Mouse (Mus musculus): ENCODE measurements around the gene Gm2174. TPM values are rescaled to one million over a fixed set of nuclear protein-coding genes. Genes with fewer than 3 reads are reported as not detected.
A peak's percentile ranks its signal among the peaks of the same experiment; 100 is the strongest.

Gene Gm2174
- polyA plus RNA-seq, 1 experiment from 2014 or later = 2.2 TPM

- Histone ChIP-seq H3K9me3 (ENCODE audit: control insufficient read depth, low read length) (peaks cover 2% of the 10 kb centered on the region; the same call in 1 of the 2 replicates), H3K27ac (ENCODE audit: low read depth, low read length) (no peak overlapping the region), H3K27me3 (replicated peaks; ENCODE audit: control insufficient read depth, insufficient read depth, low read length) (no peaks in the 10 kb centered on the region), H3K4me3 (ENCODE audit: low read depth, low read length) (no peak overlapping the region), H3K4me2 (no peak overlapping the region), H3K9ac (ENCODE audit: low read depth, low read length) (no peak overlapping the region), H3K4me1 (replicated peaks; ENCODE audit: control insufficient read depth, insufficient read depth, low read length) (no peaks in the 10 kb centered on the region; the same call in none of the 2 replicates), H3K36me3 (ENCODE audit: control insufficient read depth, insufficient read depth, low read length) (0 out of 2 replicates have a peak, but pooled peaks cover 3% of the 10 kb centered on the region)
- ATAC-seq (replicated peaks; ENCODE audit: low FRiP score) (no peak), DNase-seq (ENCODE audit: low spot score) (no peak)
- 61% methylated on average over 6 of the region's 6 CpGs for WGBS
Observed at GRCm38 (mm10) chrX:56468422-56468821, 20.7 kb downstream of the Gm2174 start.

- H3K4me2 ChIP-seq = no peak overlapping the region
- 59% methylated on average over 8 of the region's 8 CpGs for WGBS
- no peak overlapping the region for H3K4me3 ChIP-seq (ENCODE audit: low read depth, low read length)
Observed at GRCm38 (mm10) chrX:56474035-56474434, 26.3 kb downstream of the Gm2174 start.

GRCm38 (mm10) chrX:56477553-56477952 is 29.8 kb downstream of the Gm2174 start:
- H3K4me3 ChIP-seq (ENCODE audit: low read depth, low read length) = no peak overlapping the region
- H3K9ac ChIP-seq (ENCODE audit: low read depth, low read length) = no peak overlapping the region
- H3K4me2 ChIP-seq = no peak overlapping the region
- WGBS = 73% methylated on average over 3 of the region's 3 CpGs
- H3K27me3 ChIP-seq (replicated peaks; ENCODE audit: control insufficient read depth, insufficient read depth, low read length) = no peaks in the 10 kb centered on the region
- H3K36me3 ChIP-seq (ENCODE audit: control insufficient read depth, insufficient read depth, low read length) = no peaks in the 10 kb centered on the region
- H3K27ac ChIP-seq (ENCODE audit: low read depth, low read length) = no peak overlapping the region
- H3K4me1 ChIP-seq (replicated peaks; ENCODE audit: control insufficient read depth, insufficient read depth, low read length) = no peaks in the 10 kb centered on the region
- ATAC-seq (replicated peaks; ENCODE audit: low FRiP score) = no peak
- DNase-seq (ENCODE audit: low spot score) = no peak
- H3K9me3 ChIP-seq (ENCODE audit: control insufficient read depth, low read length) = no peaks in the 10 kb centered on the region

More at GRCm38 (mm10) chrX:56474035-56474434, 26.3 kb downstream of the Gm2174 start:
- Histone ChIP-seq H3K9ac (ENCODE audit: low read depth, low read length) (no peak overlapping the region), H3K9me3 (ENCODE audit: control insufficient read depth, low read length) (peaks cover 2% of the 10 kb centered on the region; the same call in 1 of the 2 replicates), H3K4me1 (replicated peaks; ENCODE audit: control insufficient read depth, insufficient read depth, low read length) (no peaks in the 10 kb centered on the region), H3K27me3 (replicated peaks; ENCODE audit: control insufficient read depth, insufficient read depth, low read length) (no peaks in the 10 kb centered on the region), H3K36me3 (ENCODE audit: control insufficient read depth, insufficient read depth, low read length) (0 out of 2 replicates have a peak, but pooled peaks cover 3% of the 10 kb centered on the region), H3K27ac (ENCODE audit: low read depth, low read length) (no peak overlapping the region)
- ATAC-seq (replicated peaks; ENCODE audit: low FRiP score) (no peak), DNase-seq (ENCODE audit: low spot score) (no peak)

GRCm38 (mm10) chrX:56481906-56482305 is 34.1 kb downstream of the Gm2174 start:
- H3K27me3 ChIP-seq (replicated peaks; ENCODE audit: control insufficient read depth, insufficient read depth, low read length) = no peaks in the 10 kb centered on the region
- H3K9me3 ChIP-seq (ENCODE audit: control insufficient read depth, low read length) = no peaks in the 10 kb centered on the region
- WGBS = 72% methylated on average over 3 of the region's 3 CpGs
- DNase-seq (ENCODE audit: low spot score) = no peak
- H3K36me3 ChIP-seq (ENCODE audit: control insufficient read depth, insufficient read depth, low read length) = no peaks in the 10 kb centered on the region; the same call in 1 of the 2 replicates
- H3K4me2 ChIP-seq = no peak overlapping the region
- no peak for ATAC-seq (replicated peaks; ENCODE audit: low FRiP score)
- no peaks in the 10 kb centered on the region for H3K4me1 ChIP-seq (replicated peaks; ENCODE audit: control insufficient read depth, insufficient read depth, low read length)
- no peak overlapping the region for H3K27ac ChIP-seq (ENCODE audit: low read depth, low read length)
- no peak overlapping the region for H3K4me3 ChIP-seq (ENCODE audit: low read depth, low read length)
- no peak overlapping the region for H3K9ac ChIP-seq (ENCODE audit: low read depth, low read length)

GRCm38 (mm10) chrX:56489758-56490157 is 42.0 kb downstream of the Gm2174 start:
- Histone ChIP-seq H3K4me2 (no peak overlapping the region), H3K36me3 (ENCODE audit: control insufficient read depth, insufficient read depth, low read length) (no peaks in the 10 kb centered on the region; the same call in 1 of the 2 replicates), H3K4me1 (replicated peaks; ENCODE audit: control insufficient read depth, insufficient read depth, low read length) (no peaks in the 10 kb centered on the region), H3K9me3 (ENCODE audit: control insufficient read depth, low read length) (no peaks in the 10 kb centered on the region), H3K9ac (ENCODE audit: low read depth, low read length) (no peak overlapping the region), H3K4me3 (ENCODE audit: low read depth, low read length) (no peak overlapping the region), H3K27me3 (replicated peaks; ENCODE audit: control insufficient read depth, insufficient read depth, low read length) (no peaks in the 10 kb centered on the region), H3K27ac (ENCODE audit: low read depth, low read length) (no peak overlapping the region)
- no peak for ATAC-seq (replicated peaks; ENCODE audit: low FRiP score)
- WGBS = 22% methylated on average over 1 of the region's 1 CpGs
- DNase-seq (ENCODE audit: low spot score) = peak; percentile 35

- Histone ChIP-seq H3K9ac (ENCODE audit: low read depth, low read length) (no peak overlapping the region), H3K4me3 (ENCODE audit: low read depth, low read length) (no peak overlapping the region), H3K4me1 (replicated peaks; ENCODE audit: control insufficient read depth, insufficient read depth, low read length) (no peaks in the 10 kb centered on the region), H3K9me3 (ENCODE audit: control insufficient read depth, low read length) (no peaks in the 10 kb centered on the region), H3K27ac (ENCODE audit: low read depth, low read length) (no peak overlapping the region), H3K27me3 (replicated peaks; ENCODE audit: control insufficient read depth, insufficient read depth, low read length) (no peaks in the 10 kb centered on the region), H3K36me3 (ENCODE audit: control insufficient read depth, insufficient read depth, low read length) (peaks cover 2% of the 10 kb centered on the region; the same call in 1 of the 2 replicates), H3K4me2 (no peak overlapping the region)
- WGBS = 90% methylated on average over 7 of the region's 7 CpGs
- ATAC-seq (replicated peaks; ENCODE audit: low FRiP score) = no peak
- no peak for DNase-seq (ENCODE audit: low spot score)
Observed at GRCm38 (mm10) chrX:56497241-56497640, 49.5 kb downstream of the Gm2174 start.

Other genes with a start within 250 kb of the Gm2174 start
- not detected in 2 replicates for gene Gm773, start 235.1 kb upstream of the Gm2174 start, polyA plus RNA-seq (2014; fragmentation: Nextera tagmentation; extraction: Ambion mirVana)
- 4.5 and 5.6 TPM in 2 replicates for gene Zfp449, start 101.6 kb upstream of the Gm2174 start, polyA plus RNA-seq (2014; fragmentation: Nextera tagmentation; extraction: Ambion mirVana)
- gene Smim10l2a, start 73.4 kb upstream of the Gm2174 start, polyA plus RNA-seq (2014; fragmentation: Nextera tagmentation; extraction: Ambion mirVana) = 1.2 and 2.2 TPM in 2 replicates
- gene Ints6l, start 6.9 kb downstream of the Gm2174 start, polyA plus RNA-seq (2014; fragmentation: Nextera tagmentation; extraction: Ambion mirVana) = 41.8 and 44.8 TPM in 2 replicates
- not detected in 2 replicates for gene Gm10477, start 76.8 kb downstream of the Gm2174 start, polyA plus RNA-seq (2014; fragmentation: Nextera tagmentation; extraction: Ambion mirVana)
- not detected in 2 replicates for gene Gm648, start 101.6 kb downstream of the Gm2174 start, polyA plus RNA-seq (2014; fragmentation: Nextera tagmentation; extraction: Ambion mirVana)
- gene Mmgt1, start 150.1 kb downstream of the Gm2174 start, polyA plus RNA-seq (2014; fragmentation: Nextera tagmentation; extraction: Ambion mirVana) = 20.2 and 25.0 TPM in 2 replicates
- 6.8 and 7.3 TPM in 2 replicates for gene Slc9a6, start 161.8 kb downstream of the Gm2174 start, polyA plus RNA-seq (2014; fragmentation: Nextera tagmentation; extraction: Ambion mirVana)

Data from liver, embryonic 11.5 days (tissue).